Mouse (Mus musculus): ENCODE results near the gene Lrrd1. TPM values are rescaled to one million over a fixed set of nuclear protein-coding genes. Genes with fewer than 3 reads are reported as not detected.

Lrrd1 gene
- polyA plus RNA-seq (2017; shearing (Covaris generic)): not detected

DNA sequence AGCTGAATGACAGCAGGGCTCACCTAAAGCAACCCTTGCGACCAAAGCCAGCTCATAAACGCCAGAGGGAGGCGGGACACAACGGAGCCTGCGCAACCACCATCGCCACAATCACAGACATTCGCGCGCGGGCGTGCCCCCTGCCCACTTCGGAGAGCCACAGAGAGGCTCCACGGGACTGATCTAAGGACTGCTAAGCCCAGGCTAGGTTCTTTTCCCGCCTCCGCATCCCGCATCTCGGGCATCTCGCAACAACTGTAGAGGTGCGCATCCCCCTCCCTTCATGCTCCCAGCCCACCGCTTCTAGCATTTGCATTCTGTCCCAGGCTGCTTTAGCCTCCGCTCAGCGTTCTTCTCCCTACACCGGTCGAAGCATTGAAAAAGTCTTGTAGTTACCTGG is at the start of gene Lrrd1:
Lrrd1 (plus strand) TSS at position 148 of the 400 bp plus-strand sequence.

DNA sequence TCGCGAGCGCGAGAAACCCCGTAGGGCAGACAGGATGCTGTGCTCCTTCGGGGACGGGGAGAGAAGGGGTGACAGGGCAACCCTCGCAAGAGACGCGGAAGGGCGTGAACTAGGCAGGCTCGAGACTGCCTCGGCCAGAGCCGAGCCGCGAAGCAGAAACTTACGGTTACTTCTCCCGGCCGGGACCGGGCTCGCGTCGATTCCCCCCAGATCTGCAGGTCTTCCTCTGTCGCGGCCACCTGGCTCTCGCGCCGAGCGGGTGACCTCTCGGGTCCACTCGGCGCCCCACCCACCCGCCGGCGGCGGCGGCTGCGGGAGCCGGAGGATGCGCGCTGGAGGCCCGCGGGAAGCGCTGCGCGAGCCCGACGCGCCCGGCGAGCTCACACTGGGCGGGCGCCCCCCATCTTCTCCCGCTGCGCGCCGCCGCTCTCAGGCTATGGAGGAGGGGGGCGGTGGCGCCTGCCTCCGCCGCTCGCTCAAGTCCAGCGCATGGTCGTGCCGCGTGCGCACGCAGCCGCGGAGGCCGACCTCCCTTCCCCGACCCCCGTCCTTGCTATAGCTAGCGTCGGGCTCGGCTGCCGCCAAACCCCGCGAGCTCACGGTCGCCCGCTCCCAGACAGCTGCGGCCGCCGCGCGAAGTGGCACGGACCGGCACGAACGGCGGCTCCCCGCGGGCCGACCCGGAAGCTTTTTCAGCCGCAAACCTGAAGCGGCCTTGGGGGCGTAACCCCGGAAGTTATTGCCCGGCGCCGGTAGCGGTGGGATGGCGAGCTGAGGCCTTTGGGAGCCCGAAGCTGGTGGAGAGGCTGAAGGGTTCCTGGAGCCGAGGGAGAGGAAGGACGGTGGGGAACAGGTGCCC is 42.3 kb upstream of the Lrrd1 start, which contains the start of the genes Ankib1 and Krit1:
Ankib1 (minus strand) TSS at position 493 of the 859 bp plus-strand sequence.
Krit1 (plus strand) TSS at position 752 of the 859 bp plus-strand sequence.

DNA sequence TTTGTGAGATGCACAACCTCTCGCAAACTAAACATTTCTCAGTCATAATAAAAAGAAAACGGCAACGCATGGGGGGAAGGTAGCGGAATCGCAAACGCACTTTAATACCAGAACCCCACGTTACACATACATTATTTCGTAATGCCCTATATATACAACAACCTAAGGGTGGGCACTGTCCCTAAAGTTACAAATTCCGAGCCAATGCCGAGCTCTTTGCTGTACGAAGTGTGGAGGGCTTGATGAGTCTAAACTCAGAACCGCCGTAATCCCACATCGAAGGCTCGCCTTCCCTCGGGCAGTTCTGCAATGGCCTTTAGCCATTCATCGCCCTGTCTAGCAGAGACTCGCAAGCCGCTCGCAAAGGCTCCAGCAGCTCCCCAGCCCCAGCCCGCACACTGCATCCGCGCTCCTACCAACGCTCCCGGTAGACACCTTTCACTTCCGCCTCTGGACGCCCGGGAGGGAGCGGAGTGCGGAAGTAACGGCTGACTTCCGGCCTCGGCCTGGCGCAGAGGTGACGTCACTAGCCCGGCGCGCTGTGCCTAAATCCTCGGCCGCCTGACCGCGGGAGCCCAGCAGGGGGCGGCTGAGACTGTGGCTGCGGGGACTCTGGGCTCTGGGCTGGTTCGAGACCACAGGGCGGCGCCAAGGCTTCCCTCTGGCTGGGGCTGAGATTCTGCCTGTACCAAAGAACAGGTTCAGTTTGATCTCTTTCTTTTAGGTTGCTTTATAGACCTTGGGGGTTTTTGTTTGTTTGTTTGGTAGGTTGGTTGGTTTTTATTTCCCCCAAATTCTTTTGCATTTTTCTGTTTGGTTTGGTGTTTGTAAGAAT is 48.7 kb downstream of the Lrrd1 start, which contains the start of gene Mterf1a:
Mterf1a (minus strand) TSS at position 475 of the 835 bp plus-strand sequence.

Other genes starting within 250 kb of the Lrrd1 start
- gene Pex1, start 249.1 kb upstream of the Lrrd1 start, polyA plus RNA-seq (2017; shearing (Covaris generic)): 12.1 TPM
- gene Rbm48, start 248.6 kb upstream of the Lrrd1 start, polyA plus RNA-seq (2017; shearing (Covaris generic)): 46.2 TPM
- gene Tmbim7, start 194.0 kb upstream of the Lrrd1 start, polyA plus RNA-seq (2017; shearing (Covaris generic)): not detected
- gene Gatad1, start 188.0 kb upstream of the Lrrd1 start, polyA plus RNA-seq (2017; shearing (Covaris generic)): 16.9 TPM
- 51.6 TPM for gene Ankib1, start 42.2 kb upstream of the Lrrd1 start, polyA plus RNA-seq (2017; shearing (Covaris generic))
- 66.9 TPM for gene Krit1, start 42.0 kb upstream of the Lrrd1 start, polyA plus RNA-seq (2017; shearing (Covaris generic))
- 8.4 TPM for gene Mterf1a, start 48.8 kb downstream of the Lrrd1 start, polyA plus RNA-seq (2017; shearing (Covaris generic))
- gene Akap9, start 82.9 kb downstream of the Lrrd1 start, polyA plus RNA-seq (2017; shearing (Covaris generic)): 154 TPM

Data from naive thymus-derived CD4-positive, alpha-beta T cell, adult 5 months (primary cell).